Mouse (Mus musculus) stomach, postnatal 0 days (tissue): ENCODE data around the gene Chrdl1.

Source experiments
- CTCF ChIP-seq: IDR thresholded peaks from 2 replicates; pipeline ENCODE4 v1.5.1; 2016; ENCODE audit warnings: antibody characterized with exemption, low read depth, mild to moderate bottlenecking, moderate library complexity
- EP300 ChIP-seq: optimal IDR thresholded peaks from 2 replicates; pipeline ENCODE3; 2016; ENCODE audit warnings: antibody characterized with exemption

GRCm38 (mm10) chrX:143275202-143275601 lies 118.9 kb downstream of the Chrdl1 start:
- TF ChIP-seq CTCF (peak; percentile 70), EP300 (no peak)
